Mouse (Mus musculus) liver, embryonic 14.5 days (tissue): Measurements from ENCODE around the gene Ovol1.

Source experiments
- CTCF ChIP-seq: IDR thresholded peaks from 2 replicates; pipeline ENCODE4 v1.5.1; 2016; ENCODE audit warnings: antibody characterized with exemption, low read depth, control low read depth
- EP300 ChIP-seq: IDR thresholded peaks from 2 replicates; pipeline ENCODE4 v1.6.1; 2016; ENCODE audit warnings: antibody characterized with exemption, low read depth

DNA sequence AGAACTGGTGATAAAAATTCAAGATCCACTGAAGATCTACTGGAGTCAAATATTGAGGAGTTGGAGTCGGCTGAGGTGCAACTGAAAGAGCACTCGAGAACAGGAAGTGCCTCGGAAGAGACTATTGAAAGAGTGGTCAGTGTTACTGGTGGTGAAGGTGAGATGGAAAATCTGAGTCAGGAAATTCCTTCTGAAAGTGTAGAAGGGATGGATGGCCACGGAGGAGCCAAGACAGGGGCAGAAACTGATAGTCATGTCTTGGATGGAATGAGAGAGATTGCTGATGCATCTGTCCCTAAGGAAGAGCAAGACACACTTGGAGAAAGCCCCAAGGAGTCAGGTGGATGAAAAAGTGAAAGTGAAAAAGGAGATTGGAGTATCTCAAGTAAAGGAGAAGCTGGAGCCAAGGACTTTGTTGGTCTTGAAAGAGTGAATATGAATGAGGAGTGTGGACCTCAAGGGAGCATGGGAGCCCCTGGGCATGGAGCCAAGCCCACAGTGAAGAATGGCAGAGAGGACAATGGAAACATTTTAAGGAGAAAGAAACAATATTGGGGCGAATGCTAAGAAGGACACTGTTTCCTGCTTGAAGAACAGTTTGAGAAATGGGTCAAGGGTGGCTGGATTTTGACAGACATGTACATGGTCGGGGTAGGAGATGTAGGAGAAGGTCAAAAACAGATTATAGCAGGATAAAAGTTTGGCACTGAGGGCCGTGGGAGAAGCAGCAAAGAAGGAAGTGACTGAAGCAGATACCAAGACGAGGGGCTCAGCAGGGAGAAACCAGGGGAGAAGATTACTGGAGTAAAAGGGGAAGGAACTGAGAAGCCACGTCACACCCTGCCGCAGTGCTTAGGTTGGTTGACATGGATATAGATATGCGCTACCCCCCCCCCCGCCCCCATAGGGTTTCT, 48.1 kb downstream of the Ovol1 start:
- TF ChIP-seq CTCF (no peak), EP300 (no peak)
